Mouse (Mus musculus): ENCODE results near the gene Srrm3. TPM values are rescaled to one million over a fixed set of nuclear protein-coding genes. Genes with fewer than 3 reads are reported as not detected.

Gene Srrm3
- 91.4 and 124 TPM in 2 replicates for polyA plus RNA-seq (2015; fragmentation: Nextera tagmentation; extraction: Ambion mirVana)

- 3% methylated on average over 29 of the region's 29 CpGs for WGBS
- H3K4me2 ChIP-seq (replicated peaks): peak within 1 kb of the TSS; percentile 83
- ATAC-seq: peak; percentile 76
- H3K36me3 ChIP-seq: peaks cover 5% of the 10 kb centered on the region
- peak within 1 kb of the TSS; percentile 75 for H3K27ac ChIP-seq
- H3K27me3 ChIP-seq: no peaks in the 10 kb centered on the region
- peak within 1 kb of the TSS; percentile 96 for H3K9ac ChIP-seq (replicated peaks)
- H3K9me3 ChIP-seq: no peaks in the 10 kb centered on the region
- peak within 1 kb of the TSS; percentile 74 for H3K4me3 ChIP-seq (replicated peaks)
- peaks cover 56% of the 10 kb centered on the region for H3K4me1 ChIP-seq (replicated peaks)
Measured at GRCm38 (mm10) chr5:135806555-135807262, at the start of gene Srrm3. TSS of gene Srrm3 (plus strand) at chr5:135806890.

DNA sequence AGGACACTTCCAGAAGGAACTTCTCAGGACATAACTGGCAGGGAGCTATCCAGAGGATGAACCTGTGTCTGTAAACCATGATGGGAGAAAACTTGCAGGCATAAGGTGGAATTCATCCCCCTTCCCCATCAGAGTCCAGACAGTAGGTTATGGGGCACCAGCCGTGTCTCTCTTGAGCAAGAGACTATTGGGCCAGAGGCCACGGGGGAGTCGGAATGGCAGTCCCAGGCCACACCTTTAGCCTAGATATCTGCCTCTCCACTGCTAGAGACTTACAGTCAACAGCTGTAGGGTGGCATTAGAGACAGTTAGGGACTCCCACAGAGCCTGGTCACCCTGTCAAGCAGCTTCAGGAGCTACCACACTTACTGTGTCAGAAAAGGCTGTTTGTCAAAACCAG, 44.8 kb upstream of the Srrm3 start:
- Histone ChIP-seq H3K4me1 (replicated peaks) (no peaks in the 10 kb centered on the region), H3K27ac (no peak overlapping the region), H3K9me3 (no peaks in the 10 kb centered on the region), H3K4me2 (replicated peaks) (no peak overlapping the region), H3K27me3 (0 out of 2 replicates have a peak, but pooled peaks cover 14% of the 10 kb centered on the region), H3K9ac (replicated peaks) (no peak overlapping the region), H3K4me3 (replicated peaks) (no peak overlapping the region), H3K36me3 (no peaks in the 10 kb centered on the region)
- WGBS: 83% methylated on average over 3 of the region's 3 CpGs
- no peak for ATAC-seq

DNA sequence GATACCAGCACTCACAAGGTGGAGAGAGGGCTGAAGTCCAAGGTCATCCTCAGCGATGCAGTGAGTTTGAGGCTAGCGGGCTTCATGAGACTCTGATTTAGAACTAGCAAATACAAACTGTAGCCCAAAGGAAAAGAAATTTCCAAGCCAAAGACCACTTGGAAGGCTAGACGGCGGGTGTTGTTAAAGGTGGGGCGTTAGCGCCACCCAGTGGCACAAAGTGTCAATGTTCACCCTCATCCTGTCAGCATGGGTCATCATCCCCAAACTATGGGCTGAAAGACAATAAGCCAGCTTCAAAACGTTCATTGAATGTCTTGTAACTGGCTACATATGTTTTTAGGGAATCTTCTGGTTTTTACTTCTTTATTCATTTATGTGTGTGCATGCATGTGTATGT, 43.2 kb upstream of the Srrm3 start:
- WGBS: 4% methylated on average over 7 of the region's 7 CpGs
- Histone ChIP-seq H3K27me3 (0 out of 2 replicates have a peak, but pooled peaks cover 14% of the 10 kb centered on the region), H3K9ac (replicated peaks) (no peak overlapping the region), H3K4me2 (replicated peaks) (no peak overlapping the region), H3K27ac (no peak overlapping the region), H3K4me1 (replicated peaks) (no peaks in the 10 kb centered on the region), H3K9me3 (no peaks in the 10 kb centered on the region), H3K4me3 (replicated peaks) (no peak overlapping the region), H3K36me3 (no peaks in the 10 kb centered on the region)
- ATAC-seq: peak; percentile 58; the same call in 1 of the 2 replicates

GRCm38 (mm10) chr5:135764971-135765370, 41.7 kb upstream of the Srrm3 start:
- no peaks in the 10 kb centered on the region for H3K4me1 ChIP-seq (replicated peaks)
- 0 out of 2 replicates have a peak overlapping the region, but pooled peaks have one; percentile 0 for H3K9ac ChIP-seq (replicated peaks)
- no peaks in the 10 kb centered on the region for H3K9me3 ChIP-seq
- 0 out of 2 replicates have a peak, but pooled peaks cover 14% of the 10 kb centered on the region for H3K27me3 ChIP-seq
- H3K4me2 ChIP-seq (replicated peaks): no peak overlapping the region
- H3K36me3 ChIP-seq: no peaks in the 10 kb centered on the region
- 62% methylated on average over 3 of the region's 3 CpGs for WGBS
- no peak overlapping the region for H3K4me3 ChIP-seq (replicated peaks)
- H3K27ac ChIP-seq: no peak overlapping the region
- ATAC-seq: no peak

DNA sequence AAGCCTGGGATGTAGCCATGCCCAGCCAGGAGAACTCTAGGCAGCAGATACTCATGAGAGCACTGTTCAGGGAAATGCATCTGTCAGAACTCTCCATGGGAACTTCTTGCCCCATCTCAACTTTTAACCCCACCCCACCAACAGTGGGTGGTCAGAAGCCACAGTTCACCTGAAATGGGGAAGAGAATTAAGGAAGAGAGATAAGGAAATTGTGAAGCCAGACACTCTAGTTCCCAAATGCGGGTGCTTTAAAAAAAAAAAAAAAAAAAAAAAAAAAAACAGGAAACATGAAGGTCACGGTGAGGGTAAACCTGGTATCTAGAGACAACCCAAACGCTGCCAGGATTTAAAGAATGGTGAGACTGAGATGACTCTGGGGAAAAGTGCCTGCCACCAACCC, 34.2 kb upstream of the Srrm3 start:
- 71% methylated on average over 3 of the region's 3 CpGs for WGBS
- Histone ChIP-seq H3K9me3 (no peaks in the 10 kb centered on the region), H3K36me3 (no peaks in the 10 kb centered on the region), H3K4me1 (replicated peaks) (peaks cover 4% of the 10 kb centered on the region), H3K9ac (replicated peaks) (no peak overlapping the region), H3K4me2 (replicated peaks) (no peak overlapping the region), H3K27me3 (no peaks in the 10 kb centered on the region), H3K27ac (no peak overlapping the region), H3K4me3 (replicated peaks) (no peak overlapping the region)
- ATAC-seq: no peak

GRCm38 (mm10) chr5:135776546-135776945, 30.1 kb upstream of the Srrm3 start:
- no peak overlapping the region for H3K27ac ChIP-seq
- H3K4me2 ChIP-seq (replicated peaks): 0 out of 2 replicates have a peak overlapping the region, but pooled peaks have one; percentile 1
- 0 out of 2 replicates have a peak overlapping the region, but pooled peaks have one; percentile 34 for H3K9ac ChIP-seq (replicated peaks)
- H3K9me3 ChIP-seq: no peaks in the 10 kb centered on the region
- no peak for ATAC-seq
- no peaks in the 10 kb centered on the region for H3K27me3 ChIP-seq
- WGBS: 76% methylated on average over 4 of the region's 4 CpGs
- no peak overlapping the region for H3K4me3 ChIP-seq (replicated peaks)
- H3K36me3 ChIP-seq: peaks cover 6% of the 10 kb centered on the region; the same call in 1 of the 2 replicates
- H3K4me1 ChIP-seq (replicated peaks): peaks cover 31% of the 10 kb centered on the region

- Histone ChIP-seq H3K4me2 (replicated peaks) (peak within 1 kb of the TSS; percentile 85), H3K9ac (replicated peaks) (peak within 1 kb of the TSS; percentile 95), H3K4me3 (replicated peaks) (peak within 1 kb of the TSS; percentile 84), H3K4me1 (replicated peaks) (peaks cover 31% of the 10 kb centered on the region), H3K27me3 (no peaks in the 10 kb centered on the region), H3K27ac (peak within 1 kb of the TSS; percentile 91), H3K36me3 (peaks cover 18% of the 10 kb centered on the region), H3K9me3 (no peaks in the 10 kb centered on the region)
- WGBS: 1% methylated on average over 44 of the region's 45 CpGs
- ATAC-seq: peak; percentile 95
Measured at GRCm38 (mm10) chr5:135777796-135778470, 28.8 kb upstream of the Srrm3 start, which contains the start of gene Styxl1. TSS of gene Styxl1 (minus strand) at chr5:135778385.

DNA sequence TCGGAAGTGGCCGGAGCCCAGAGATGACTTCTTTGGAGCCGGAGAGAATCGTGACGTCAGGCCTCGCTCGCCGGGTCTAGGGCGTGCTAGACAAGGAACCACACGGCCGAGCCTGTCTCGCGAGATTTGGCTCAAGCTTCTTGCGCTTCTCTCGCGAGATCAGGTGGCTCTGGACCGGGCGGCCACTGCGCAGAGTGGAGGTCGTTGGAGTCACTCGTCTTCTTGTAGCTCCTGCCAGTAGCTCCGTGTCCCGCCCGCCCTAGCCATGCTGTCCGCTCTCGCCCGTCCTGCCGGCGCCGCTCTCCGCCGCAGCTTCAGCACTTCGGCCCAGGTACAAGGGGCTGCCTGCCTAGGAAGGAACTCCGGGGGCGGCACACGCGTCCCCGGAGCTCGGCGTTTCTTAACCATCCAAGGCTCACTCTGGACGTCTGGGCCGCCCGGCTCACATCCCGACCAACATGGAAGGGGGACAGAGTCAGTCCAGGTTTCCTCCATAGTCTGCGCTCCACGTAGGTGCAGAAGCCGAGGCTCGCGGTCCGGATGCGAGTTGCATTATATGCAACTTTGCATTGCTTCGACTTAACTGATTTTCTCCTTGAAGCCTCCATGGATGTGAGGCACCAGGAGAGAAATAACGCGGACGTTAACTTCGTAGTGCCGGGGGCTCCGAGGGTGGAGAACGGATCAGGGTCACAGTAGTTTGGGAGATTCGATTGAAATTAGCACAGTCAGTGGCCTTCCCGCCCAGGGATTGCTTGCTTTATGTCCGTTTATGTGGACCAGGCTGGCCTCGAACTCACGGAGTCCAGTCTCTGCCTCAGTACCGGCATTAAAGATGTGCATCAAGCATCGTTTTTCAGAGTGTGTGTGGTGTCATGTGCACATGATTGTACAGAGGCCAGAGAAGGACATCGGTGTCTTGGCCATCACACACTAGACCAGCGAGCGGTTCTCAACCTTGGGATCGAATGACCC, 27.9 kb upstream of the Srrm3 start, which contains the start of gene Mdh2:
Gene Mdh2 (plus strand): TSS at position 10 of the 975 bp plus-strand sequence.
- peak within 1 kb of the TSS; percentile 85 for H3K4me2 ChIP-seq (replicated peaks)
- WGBS: 2% methylated on average over 70 of the region's 70 CpGs
- peak within 1 kb of the TSS; percentile 91 for H3K27ac ChIP-seq
- no peaks in the 10 kb centered on the region for H3K27me3 ChIP-seq
- H3K9me3 ChIP-seq: no peaks in the 10 kb centered on the region
- peaks cover 31% of the 10 kb centered on the region for H3K4me1 ChIP-seq (replicated peaks)
- peak within 1 kb of the TSS; percentile 95 for H3K9ac ChIP-seq (replicated peaks)
- peaks cover 27% of the 10 kb centered on the region for H3K36me3 ChIP-seq
- peak within 1 kb of the TSS; percentile 84 for H3K4me3 ChIP-seq (replicated peaks)
- ATAC-seq: peak; percentile 99

DNA sequence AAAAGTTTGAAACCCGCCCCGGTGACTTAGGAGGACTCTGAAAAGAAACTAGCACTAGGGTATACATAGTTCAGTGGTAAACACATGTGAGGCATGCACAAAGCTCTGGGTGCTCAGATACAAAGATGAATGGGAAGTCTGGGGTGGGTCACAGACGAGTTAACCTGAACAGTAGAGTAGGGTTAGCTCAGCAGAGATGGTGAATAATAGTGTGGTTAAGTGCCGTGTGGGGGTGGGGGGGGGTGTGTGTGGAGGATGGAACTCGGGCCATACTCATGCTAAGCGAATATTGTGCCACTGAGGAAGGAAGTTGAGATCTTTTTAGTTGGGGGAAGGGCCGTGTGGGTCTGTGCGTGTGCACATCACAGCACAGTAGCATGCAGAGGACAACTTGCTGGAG, 26.4 kb upstream of the Srrm3 start:
- H3K27me3 ChIP-seq: no peaks in the 10 kb centered on the region
- peak overlapping the region; percentile 95; the same call in 1 of the 2 replicates for H3K9ac ChIP-seq (replicated peaks)
- no peak for ATAC-seq
- H3K36me3 ChIP-seq: peaks cover 42% of the 10 kb centered on the region
- H3K27ac ChIP-seq: no peak overlapping the region
- H3K4me3 ChIP-seq (replicated peaks): no peak overlapping the region
- peaks cover 31% of the 10 kb centered on the region for H3K4me1 ChIP-seq (replicated peaks)
- H3K4me2 ChIP-seq (replicated peaks): peak overlapping the region; percentile 82; the same call in 1 of the 2 replicates
- 78% methylated on average over 8 of the region's 8 CpGs for WGBS
- no peaks in the 10 kb centered on the region for H3K9me3 ChIP-seq

DNA sequence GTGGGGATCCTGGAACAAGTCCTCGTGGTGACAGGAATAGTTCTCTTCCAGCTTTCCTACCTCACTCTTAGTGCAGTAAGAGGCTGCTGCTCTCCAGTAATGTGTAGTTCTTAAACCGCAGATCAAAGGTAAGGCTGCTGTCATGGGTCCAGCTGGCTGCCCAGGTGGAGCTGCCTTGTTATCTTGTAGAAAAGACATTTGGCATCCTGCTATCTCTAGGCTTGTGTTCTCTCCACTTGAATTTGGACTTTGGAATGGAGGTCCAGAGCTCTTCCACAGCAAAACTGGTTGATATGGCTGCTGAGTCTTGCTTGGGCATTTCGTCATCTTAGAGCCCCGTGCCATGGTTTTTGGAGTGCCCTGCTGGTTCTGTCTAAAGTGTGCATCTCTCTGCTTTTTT, 23.8 kb upstream of the Srrm3 start:
- Histone ChIP-seq H3K4me3 (replicated peaks) (no peak overlapping the region), H3K9ac (replicated peaks) (no peak overlapping the region), H3K9me3 (no peaks in the 10 kb centered on the region), H3K27ac (no peak overlapping the region), H3K4me2 (replicated peaks) (no peak overlapping the region), H3K27me3 (no peaks in the 10 kb centered on the region), H3K4me1 (replicated peaks) (peaks cover 25% of the 10 kb centered on the region), H3K36me3 (peaks cover 68% of the 10 kb centered on the region)
- WGBS: 90% methylated on average over 4 of the region's 4 CpGs
- no peak for ATAC-seq
